ENCODE assay signal across 20 mouse cellular contexts in the genomic region with DNA sequence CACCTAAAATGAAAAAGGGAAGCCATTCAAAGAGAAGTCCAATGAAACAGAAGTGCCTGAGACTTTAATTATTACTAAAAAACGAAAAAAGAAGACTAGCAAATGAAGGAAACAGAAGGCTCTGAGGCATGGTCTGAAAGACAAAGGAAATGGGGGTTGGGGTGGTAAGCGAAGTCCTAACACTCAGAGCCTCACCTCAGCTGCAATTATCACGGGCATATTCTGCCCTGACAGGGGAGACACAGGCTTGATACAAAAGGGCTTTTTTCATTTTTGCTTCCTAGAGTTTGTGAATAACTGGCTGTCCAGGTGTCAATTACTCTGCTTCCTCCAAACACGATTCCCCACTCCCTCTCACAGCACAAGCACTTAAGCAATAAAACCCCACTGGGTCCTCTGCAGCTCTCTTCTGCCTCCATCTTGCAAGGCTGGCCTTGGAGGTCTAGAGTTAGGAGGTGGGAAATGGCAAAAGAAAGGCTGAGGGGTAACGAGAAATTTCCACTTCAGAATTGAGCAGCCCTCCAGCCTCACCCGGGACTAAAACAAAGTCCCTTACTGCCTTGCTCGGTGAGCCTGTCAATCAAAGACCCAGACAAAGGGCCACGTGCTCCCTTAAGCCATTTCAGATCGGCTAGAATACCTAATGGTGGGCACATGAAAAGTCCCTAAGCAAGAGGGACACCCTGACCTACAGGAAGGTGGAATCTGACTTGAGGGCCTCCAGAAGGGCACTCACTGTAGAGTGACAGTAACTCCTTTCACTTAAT.
DNase-seq lines count a peak whose midpoint lies in the region; ATAC-seq and TF ChIP-seq lines count a peak whose summit lies in the region.
"Had no signal": no experiment of that assay in that cellular context is flagged by ENCODE, and none has a peak within 500 bp of the region (broad histone marks: within the 10 kb centered on the region; RNA-seq: fewer than 3 reads in every experiment).

No protein-coding gene starts in this region.

- in situ Hi-C loops in CH12.LX (cut with MboI; ENCODE audit: low pct_ligation_motif_present, low pct_unique_long_range_greater_than_20kb, low sequenced_read_pairs), result no loop called here

- DNase-seq in heart, adult 11 months, result peak; percentile 65
- DNase-seq in heart, postnatal 4 days, result no peak
- no peak for DNase-seq in CH12.LX (ENCODE audit: extremely low read depth)
- DNase-seq in left cerebral cortex, adult 11 months (ENCODE audit: low spot score), result no peak
- no peak for DNase-seq in gastrocnemius, adult 18-20 months (ENCODE audit: low spot score)
- no peak for DNase-seq in cerebellum, adult 2 months
- DNase-seq: cerebellum, adult 11-12 months; heart, adult 2 months; liver; lung, embryonic 14.5 days; retina, postnatal 1 day; spleen, adult 18-20 months had no signal

- peaks cover 17 to 54% of the 10 kb centered on the region in 2 experiments for H3K4me1 ChIP-seq in CH12.LX (ENCODE audit: control insufficient read depth in 1 of 2, insufficient read depth in 2 of 2)
- peaks cover 25% of the 10 kb centered on the region for H3K4me1 ChIP-seq in forebrain, embryonic 13.5 days
- peaks cover 16% of the 10 kb centered on the region for H3K4me1 ChIP-seq in midbrain, embryonic 13.5 days (replicated peaks)
- peaks cover 8% of the 10 kb centered on the region; the same call in 1 of the 2 replicates for H3K4me1 ChIP-seq in cerebellum, adult 2 months (ENCODE audit: control insufficient read depth, insufficient read depth, low read length)
- H3K4me1 ChIP-seq: stomach, embryonic 15.5 days had no signal

- TF ChIP-seq EP300 in CH12.LX (IDR thresholded peaks at IDR 0.05; ENCODE audit: low read length), result no peak

- WGBS in forebrain, embryonic 13.5 days, result 14% methylated on average over 9 of the region's 9 CpGs
- WGBS in midbrain, embryonic 13.5 days, result 26% methylated on average over 9 of the region's 9 CpGs
- 70% methylated on average over 9 of the region's 9 CpGs for WGBS in cerebellum, adult 2 months

- no peak for TF ChIP-seq POLR2A in CH12.LX (IDR thresholded peaks at IDR 0.05; ENCODE audit: low read depth, low read length)
- TF ChIP-seq POLR2A in cerebellum, adult 2 months (IDR thresholded peaks at IDR 0.05; ENCODE audit: borderline replicate concordance, insufficient read depth, low read length), result no peak

- H3K4me2 ChIP-seq in CH12.LX (ENCODE audit: insufficient read depth, low read depth, poor library complexity, severe bottlenecking), result 0 out of 2 replicates have a peak overlapping the region, but pooled peaks have one; percentile 25
- no peak overlapping the region for H3K4me2 ChIP-seq in forebrain, embryonic 13.5 days
- H3K4me2 ChIP-seq in midbrain, embryonic 13.5 days (replicated peaks), result no peak overlapping the region
- H3K4me2 ChIP-seq: lung, embryonic 14.5 days; stomach, embryonic 15.5 days had no signal

- H3K27ac ChIP-seq in CH12.LX (ENCODE audit: insufficient read depth, low read depth), result no peak overlapping the region
- peak overlapping the region; percentile 44 for H3K27ac ChIP-seq in forebrain, embryonic 13.5 days
- H3K27ac ChIP-seq in midbrain, embryonic 13.5 days, result peak overlapping the region; percentile 67; the same call in 1 of the 2 replicates
- no peak overlapping the region for H3K27ac ChIP-seq in cerebellum, adult 2 months (ENCODE audit: insufficient read depth, low read length)
- H3K27ac ChIP-seq: heart, adult 2 months; kidney, postnatal 0 days; layer of hippocampus, adult 2 months; left cerebral cortex, adult 2 months; macrophage; stomach, embryonic 15.5 days had no signal

- no peaks in the 10 kb centered on the region for H3K27me3 ChIP-seq in CH12.LX (replicated peaks)
- no peaks in the 10 kb centered on the region for H3K27me3 ChIP-seq in forebrain, embryonic 13.5 days
- no peaks in the 10 kb centered on the region for H3K27me3 ChIP-seq in midbrain, embryonic 13.5 days
- H3K27me3 ChIP-seq in cerebellum, adult 2 months (ENCODE audit: control insufficient read depth, insufficient read depth, low read length), result no peaks in the 10 kb centered on the region
- H3K27me3 ChIP-seq: stomach, embryonic 15.5 days had no signal

- dilution Hi-C loops in CH12.LX (cut with MboI; ENCODE audit: extremely low pct_ligation_motif_present, extremely low pct_unique_long_range_greater_than_20kb, low sequenced_read_pairs), result no loop called here

- ATAC-seq in forebrain, embryonic 13.5 days, result peak; percentile 46; the same call in 1 of the 2 replicates
- peak; percentile 50 for ATAC-seq in midbrain, embryonic 13.5 days
- ATAC-seq: inflammation-experienced regulatory T-cells, adult 6 months had no signal

- H3K9me3 ChIP-seq in CH12.LX (replicated peaks; ENCODE audit: low read length), result no peaks in the 10 kb centered on the region
- H3K9me3 ChIP-seq in forebrain, embryonic 13.5 days (replicated peaks), result no peaks in the 10 kb centered on the region
- H3K9me3 ChIP-seq in midbrain, embryonic 13.5 days, result no peaks in the 10 kb centered on the region
- H3K9me3 ChIP-seq: stomach, embryonic 15.5 days had no signal

- no peak overlapping the region for H3K4me3 ChIP-seq in CH12.LX (replicated peaks in 1 of 3; ENCODE audit: low read depth in 2 of 3, low read length in 2 of 3, poor library complexity in 1 of 3)
- no peak overlapping the region for H3K4me3 ChIP-seq in forebrain, embryonic 13.5 days
- no peak overlapping the region for H3K4me3 ChIP-seq in midbrain, embryonic 13.5 days (replicated peaks)
- H3K4me3 ChIP-seq in cerebellum, adult 2 months (replicated peaks; ENCODE audit: insufficient read depth, low read depth, low read length), result no peak overlapping the region
- H3K4me3 ChIP-seq: heart, adult 2 months; layer of hippocampus, adult 2 months; left cerebral cortex, adult 2 months; stomach, embryonic 15.5 days had no signal

- no peak for TF ChIP-seq RAD21 in CH12.LX (IDR thresholded peaks at IDR 0.05; ENCODE audit: low read depth, low read length)

- TF ChIP-seq CTCF in CH12.LX (conservative IDR thresholded peaks at IDR 0.05 in 1 of 2, IDR thresholded peaks at IDR 0.05 in 1 of 2; ENCODE audit: low read depth in 2 of 2, low read length in 2 of 2), result no peak
- TF ChIP-seq CTCF in cerebellum, adult 2 months (IDR thresholded peaks at IDR 0.05; ENCODE audit: borderline replicate concordance, insufficient read depth, low read depth, low read length), result no peak

- H3K36me3 ChIP-seq in CH12.LX (replicated peaks in 1 of 2; ENCODE audit: control insufficient read depth in 1 of 2, insufficient read depth in 1 of 2, low read length in 1 of 2), result no peaks in the 10 kb centered on the region
- H3K36me3 ChIP-seq in forebrain, embryonic 13.5 days (ENCODE audit: poor library complexity, severe bottlenecking), result no peaks in the 10 kb centered on the region
- no peaks in the 10 kb centered on the region for H3K36me3 ChIP-seq in midbrain, embryonic 13.5 days
- H3K36me3 ChIP-seq: stomach, embryonic 15.5 days had no signal

- no peak overlapping the region for H3K9ac ChIP-seq in CH12.LX (ENCODE audit: insufficient read depth, low read depth)
- H3K9ac ChIP-seq in forebrain, embryonic 13.5 days, result no peak overlapping the region
- no peak overlapping the region for H3K9ac ChIP-seq in midbrain, embryonic 13.5 days (replicated peaks)
- H3K9ac ChIP-seq: lung, embryonic 14.5 days; stomach, embryonic 15.5 days had no signal

- H3K79me2 ChIP-seq in CH12.LX (replicated peaks; ENCODE audit: control insufficient read depth, extremely low read depth, insufficient read depth, poor library complexity, severe bottlenecking), result no peaks in the 10 kb centered on the region

TF ChIP-seq in CH12.LX, 34 proteins besides CTCF, POLR2A, EP300 and RAD21:
- TF ChIP-seq KAT2A (IDR thresholded peaks at IDR 0.05; ENCODE audit: insufficient replicate concordance, low read length) (no peak), NRF1 (IDR thresholded peaks at IDR 0.05; ENCODE audit: low read depth, low read length) (no peak), CHD2 (IDR thresholded peaks at IDR 0.05; ENCODE audit: low read length) (no peak), PAX5 (IDR thresholded peaks at IDR 0.05; ENCODE audit: low read length) (no peak), E2F4 (IDR thresholded peaks at IDR 0.05; ENCODE audit: insufficient replicate concordance, low read depth, low read length) (no peak), MAX (IDR thresholded peaks at IDR 0.05; ENCODE audit: low read length) (peak; percentile 57; the same call in 1 of the 2 replicates), TCF12 (IDR thresholded peaks at IDR 0.05; ENCODE audit: low read depth, low read length) (no peak), ZC3H11A (IDR thresholded peaks at IDR 0.05; ENCODE audit: low read depth, low read length) (no peak), NELFE (IDR thresholded peaks at IDR 0.05; ENCODE audit: low read depth, low read length) (no peak), ETS1 (conservative IDR thresholded peaks at IDR 0.05; ENCODE audit: low read depth, low read length) (no peak), MYC (IDR thresholded peaks at IDR 0.05; ENCODE audit: low read depth, low read length) (no peak), SIN3A (IDR thresholded peaks at IDR 0.05; ENCODE audit: low read length) (no peak), BHLHE40 (IDR thresholded peaks at IDR 0.05; ENCODE audit: low read depth, low read length) (no peak), USF1 (IDR thresholded peaks at IDR 0.05; ENCODE audit: low read depth, low read length) (peak; percentile 8; the same call in 1 of the 2 replicates)

Comparison
In these comparisons a context has a peak if more than half of its experiments do, and no peak if none do; other contexts are left out.
1. H3K27ac ChIP-seq: peak in forebrain, embryonic 13.5 days (single experiment) and midbrain, embryonic 13.5 days (single experiment); none in CH12.LX (single experiment) and cerebellum, adult 2 months (single experiment).